Mouse (Mus musculus): ENCODE measurements around the gene Cic. TPM values are rescaled to one million over a fixed set of nuclear protein-coding genes. Genes with fewer than 3 reads are reported as not detected.

Cic gene
- total RNA-seq, 2 experiments from 2014 or later, result 31.4 to 37.6 TPM

- peak; percentile 98 for DNase-seq
- intact Hi-C loops (cut with DNase I), result no loop called here
Measured at GRCm38 (mm10) chr7:25267751-25268463, 403 bp downstream of the Cic start.

GRCm38 (mm10) chr7:25268588-25268987 is 1.1 kb downstream of the Cic start:
- DNase-seq, result no peak
- intact Hi-C loops (cut with DNase I), result no loop called here

- peak in 1 of 2 experiments; percentile 15 for DNase-seq
Measured at GRCm38 (mm10) chr7:25269029-25269428, 1.5 kb downstream of the Cic start.

GRCm38 (mm10) chr7:25269545-25270271 is 2.2 kb downstream of the Cic start:
- intact Hi-C loops (cut with DNase I), result loop anchor here (2.0 kb wide), 1 partner anchor 25 kb away; no protein-coding TSS in a partner anchor
- DNase-seq, result peak in 1 of 2 experiments; percentile 22

More at GRCm38 (mm10) chr7:25269029-25269428, 1.5 kb downstream of the Cic start:
- intact Hi-C loops (cut with DNase I), result no loop called here

- DNase-seq, result peak in 1 of 2 experiments; percentile 13
- intact Hi-C loops (cut with DNase I), result loop anchor here (2.0 kb wide), 1 partner anchor 26 kb away; no protein-coding TSS in a partner anchor
Measured at GRCm38 (mm10) chr7:25270652-25271633, 3.4 kb downstream of the Cic start.

- peak in 1 of 2 experiments; percentile 13 for DNase-seq
- intact Hi-C loops (cut with DNase I), result loop anchor here (2.0 kb wide), 1 partner anchor 27 kb away; no protein-coding TSS in a partner anchor
Measured at GRCm38 (mm10) chr7:25271651-25272444, 4.3 kb downstream of the Cic start.

- no peak for DNase-seq
Measured at GRCm38 (mm10) chr7:25272445-25273258, 5.1 kb downstream of the Cic start.

GRCm38 (mm10) chr7:25273259-25274241 is 6.0 kb downstream of the Cic start:
- no peak for DNase-seq
- intact Hi-C loops (cut with DNase I), result no loop called here

More at GRCm38 (mm10) chr7:25272445-25273258, 5.1 kb downstream of the Cic start:
- intact Hi-C loops (cut with DNase I), result no loop called here

GRCm38 (mm10) chr7:25274571-25274970 is 7.1 kb downstream of the Cic start:
- intact Hi-C loops (cut with DNase I), result no loop called here
- DNase-seq, result no peak

GRCm38 (mm10) chr7:25274996-25275395 is 7.5 kb downstream of the Cic start:
- intact Hi-C loops (cut with DNase I), result no loop called here
- no peak for DNase-seq

GRCm38 (mm10) chr7:25275555-25276298 is 8.2 kb downstream of the Cic start:
- no peak for DNase-seq
- intact Hi-C loops (cut with DNase I), result no loop called here

- intact Hi-C loops (cut with DNase I), result no loop called here
Measured at GRCm38 (mm10) chr7:25277405-25277804, 9.9 kb downstream of the Cic start.

GRCm38 (mm10) chr7:25277998-25278340 is 10.5 kb downstream of the Cic start:
- DNase-seq, result no peak
- intact Hi-C loops (cut with DNase I), result no loop called here

More at GRCm38 (mm10) chr7:25277405-25277804, 9.9 kb downstream of the Cic start:
- no peak for DNase-seq

- intact Hi-C loops (cut with DNase I), result no loop called here
- DNase-seq, result peak in 1 of 2 experiments; percentile 74
Measured at GRCm38 (mm10) chr7:25278341-25279075, 11.0 kb downstream of the Cic start.

- intact Hi-C loops (cut with DNase I), result no loop called here
Measured at GRCm38 (mm10) chr7:25279076-25279860, 11.8 kb downstream of the Cic start.

More at GRCm38 (mm10) chr7:25279076-25279860, 11.8 kb downstream of the Cic start:
- DNase-seq, result peak; percentile 83 to 91

All from gastrocnemius, postnatal 36 days (tissue).